Mouse (Mus musculus) midbrain, embryonic 10.5 days (tissue): ENCODE data around the gene Vgll4. TPM values are rescaled to one million over a fixed set of nuclear protein-coding genes. Genes with fewer than 3 reads are reported as not detected.

Experiments used
- DNase-seq: peaks from one replicate; pipeline ENCODE4 v3.0.0-alpha.2; 2017; ENCODE audit warnings: low spot score
- H3K27ac ChIP-seq: fragments of 300-500 bp; sonication (generic); replicated peaks from 2 replicates; pipeline ENCODE4 v1.5.1; 2016; ENCODE audit warnings: mild to moderate bottlenecking
- H3K27me3 ChIP-seq: fragments of 300-500 bp; sonication (generic); 2 replicates; pipeline ENCODE4 v1.6.1; 2016; ENCODE audit warnings: low read depth, mild to moderate bottlenecking; ENCODE audit not compliant: poor library complexity, severe bottlenecking
- H3K36me3 ChIP-seq: fragments of 300-500 bp; sonication (generic); 2 replicates; pipeline ENCODE4 v1.6.1; 2016; ENCODE audit warnings: mild to moderate bottlenecking, moderate library complexity
- H3K4me1 ChIP-seq: fragments of 300-500 bp; sonication (generic); 2 replicates; pipeline ENCODE4 v1.6.1; 2016
- H3K4me3 ChIP-seq: fragments of 300-500 bp; sonication (generic); 2 replicates; pipeline ENCODE4 v1.5.1; 2016; ENCODE audit warnings: mild to moderate bottlenecking, moderate library complexity
- H3K9me3 ChIP-seq: fragments of 300-500 bp; sonication (generic); replicated peaks from 2 replicates; pipeline ENCODE4 v1.6.1; 2016; ENCODE audit warnings: mild to moderate bottlenecking
- WGBS: fragments of 180-500 bp; shearing (Covaris S2); methylation state at CpG from one replicate; pipeline ENCODE4 v1.1.7; 2016; 5-methylcytosine and 5-hydroxymethylcytosine counted together
- polyA plus RNA-seq: library from polyadenylated mRNA; unstranded; fragments of >200 nt; fragmentation: Nextera tagmentation; extraction: Ambion mirVana; gene quantifications from 2 replicates; pipeline ENCODE4 v1.2.1, GENCODE M21; 2016

The Vgll4 gene
- polyA plus RNA-seq, 1 experiment from 2014 or later: 70.9 TPM

GRCm38 (mm10) chr6:114846153-114846772 is 123.5 kb downstream of the Vgll4 start:
- peak overlapping the region; percentile 70 for H3K27ac ChIP-seq
- no peak overlapping the region for H3K4me3 ChIP-seq
- no peaks in the 10 kb centered on the region for H3K9me3 ChIP-seq
- 0 out of 2 replicates have a peak, but pooled peaks cover 3% of the 10 kb centered on the region for H3K27me3 ChIP-seq
- DNase-seq: no peak
- H3K36me3 ChIP-seq: no peaks in the 10 kb centered on the region
- WGBS: 32% methylated on average over 4 of the region's 4 CpGs
- H3K4me1 ChIP-seq: peaks cover 55% of the 10 kb centered on the region

GRCm38 (mm10) chr6:114842863-114843262 is 126.9 kb downstream of the Vgll4 start:
- Histone ChIP-seq H3K4me1 (peaks cover 47% of the 10 kb centered on the region), H3K4me3 (no peak overlapping the region), H3K27ac (no peak overlapping the region), H3K27me3 (no peaks in the 10 kb centered on the region), H3K9me3 (no peaks in the 10 kb centered on the region), H3K36me3 (no peaks in the 10 kb centered on the region)
- WGBS: 95% methylated on average over 2 of the region's 2 CpGs
- no peak for DNase-seq

- Histone ChIP-seq H3K9me3 (no peaks in the 10 kb centered on the region), H3K36me3 (no peaks in the 10 kb centered on the region), H3K4me3 (no peak overlapping the region), H3K4me1 (peaks cover 39% of the 10 kb centered on the region), H3K27me3 (no peaks in the 10 kb centered on the region), H3K27ac (no peak overlapping the region)
- no peak for DNase-seq
- WGBS: 78% methylated on average over 3 of the region's 3 CpGs
Observed at GRCm38 (mm10) chr6:114842131-114842530, 127.7 kb downstream of the Vgll4 start.

- DNase-seq: no peak
- H3K4me3 ChIP-seq: no peak overlapping the region
- peaks cover 30% of the 10 kb centered on the region for H3K4me1 ChIP-seq
- no peaks in the 10 kb centered on the region for H3K27me3 ChIP-seq
- no peak overlapping the region for H3K27ac ChIP-seq
- WGBS: 91% methylated on average over 7 of the region's 7 CpGs
- no peaks in the 10 kb centered on the region for H3K36me3 ChIP-seq
- H3K9me3 ChIP-seq: no peaks in the 10 kb centered on the region
Observed at GRCm38 (mm10) chr6:114840012-114840411, 129.8 kb downstream of the Vgll4 start.

- H3K27ac ChIP-seq: no peak overlapping the region
- no peaks in the 10 kb centered on the region for H3K27me3 ChIP-seq
- no peaks in the 10 kb centered on the region for H3K36me3 ChIP-seq
- no peaks in the 10 kb centered on the region for H3K9me3 ChIP-seq
- H3K4me1 ChIP-seq: peaks cover 32% of the 10 kb centered on the region
- 95% methylated on average over 4 of the region's 4 CpGs for WGBS
- H3K4me3 ChIP-seq: no peak overlapping the region
- DNase-seq: no peak
Observed at GRCm38 (mm10) chr6:114838872-114839271, 130.9 kb downstream of the Vgll4 start.

- DNase-seq: no peak
- Histone ChIP-seq H3K36me3 (no peaks in the 10 kb centered on the region), H3K9me3 (no peaks in the 10 kb centered on the region), H3K4me1 (peaks cover 35% of the 10 kb centered on the region), H3K27me3 (no peaks in the 10 kb centered on the region), H3K4me3 (no peak overlapping the region), H3K27ac (0 out of 2 replicates have a peak overlapping the region, but pooled peaks have one; percentile 28)
- WGBS: 85% methylated on average over 3 of the region's 3 CpGs
Observed at GRCm38 (mm10) chr6:114836433-114836832, 133.4 kb downstream of the Vgll4 start.

- Histone ChIP-seq H3K27me3 (no peaks in the 10 kb centered on the region), H3K4me1 (peaks cover 29% of the 10 kb centered on the region), H3K4me3 (no peak overlapping the region), H3K27ac (no peak overlapping the region), H3K9me3 (no peaks in the 10 kb centered on the region), H3K36me3 (no peaks in the 10 kb centered on the region)
- 90% methylated on average over 1 of the region's 1 CpGs for WGBS
- no peak for DNase-seq
Observed at GRCm38 (mm10) chr6:114835752-114836151, 134.0 kb downstream of the Vgll4 start.

- Histone ChIP-seq H3K27ac (no peak overlapping the region), H3K4me1 (peaks cover 25% of the 10 kb centered on the region), H3K4me3 (no peak overlapping the region), H3K27me3 (no peaks in the 10 kb centered on the region), H3K9me3 (no peaks in the 10 kb centered on the region), H3K36me3 (no peaks in the 10 kb centered on the region)
- WGBS: 84% methylated on average over 7 of the region's 7 CpGs
- DNase-seq: no peak
Observed at GRCm38 (mm10) chr6:114835344-114835743, 134.4 kb downstream of the Vgll4 start.

GRCm38 (mm10) chr6:114833791-114834346 is 135.9 kb downstream of the Vgll4 start:
- Histone ChIP-seq H3K36me3 (no peaks in the 10 kb centered on the region), H3K4me3 (no peak overlapping the region), H3K9me3 (no peaks in the 10 kb centered on the region), H3K27me3 (no peaks in the 10 kb centered on the region), H3K27ac (peak overlapping the region; percentile 25; the same call in 1 of the 2 replicates), H3K4me1 (peaks cover 19% of the 10 kb centered on the region)
- no peak for DNase-seq
- WGBS: 80% methylated on average over 4 of the region's 4 CpGs

GRCm38 (mm10) chr6:114833058-114833685 is 136.6 kb downstream of the Vgll4 start:
- no peaks in the 10 kb centered on the region for H3K27me3 ChIP-seq
- no peak overlapping the region for H3K4me3 ChIP-seq
- no peak for DNase-seq
- no peak overlapping the region for H3K27ac ChIP-seq
- 79% methylated on average over 9 of the region's 9 CpGs for WGBS
- H3K9me3 ChIP-seq: no peaks in the 10 kb centered on the region
- no peaks in the 10 kb centered on the region for H3K36me3 ChIP-seq
- peaks cover 18% of the 10 kb centered on the region for H3K4me1 ChIP-seq

GRCm38 (mm10) chr6:114831807-114832206 is 138.0 kb downstream of the Vgll4 start:
- no peak for DNase-seq
- 83% methylated on average over 3 of the region's 3 CpGs for WGBS
- no peaks in the 10 kb centered on the region for H3K36me3 ChIP-seq
- no peak overlapping the region for H3K27ac ChIP-seq
- no peaks in the 10 kb centered on the region for H3K9me3 ChIP-seq
- no peak overlapping the region for H3K4me3 ChIP-seq
- H3K27me3 ChIP-seq: no peaks in the 10 kb centered on the region
- H3K4me1 ChIP-seq: peaks cover 18% of the 10 kb centered on the region

- no peaks in the 10 kb centered on the region for H3K36me3 ChIP-seq
- H3K4me1 ChIP-seq: peaks cover 14% of the 10 kb centered on the region
- 89% methylated on average over 9 of the region's 9 CpGs for WGBS
- no peaks in the 10 kb centered on the region for H3K27me3 ChIP-seq
- no peak overlapping the region for H3K4me3 ChIP-seq
- H3K27ac ChIP-seq: no peak overlapping the region
- DNase-seq: no peak
- H3K9me3 ChIP-seq: no peaks in the 10 kb centered on the region
Observed at GRCm38 (mm10) chr6:114829660-114830438, 139.9 kb downstream of the Vgll4 start.
